Mouse (Mus musculus) embryo, embryonic 10 days (tissue): ENCODE data around the gene Prkcsh.

ENCODE experiments used
- DNase-seq: peaks from one replicate; pipeline ENCODE4 v3.0.0-alpha.2; 2015; ENCODE audit warnings: low spot score

Gene Prkcsh

GRCm38 (mm10) chr9:22049721-22050270 is 47.2 kb downstream of the Prkcsh start:
- DNase-seq: peak; percentile 54

DNA sequence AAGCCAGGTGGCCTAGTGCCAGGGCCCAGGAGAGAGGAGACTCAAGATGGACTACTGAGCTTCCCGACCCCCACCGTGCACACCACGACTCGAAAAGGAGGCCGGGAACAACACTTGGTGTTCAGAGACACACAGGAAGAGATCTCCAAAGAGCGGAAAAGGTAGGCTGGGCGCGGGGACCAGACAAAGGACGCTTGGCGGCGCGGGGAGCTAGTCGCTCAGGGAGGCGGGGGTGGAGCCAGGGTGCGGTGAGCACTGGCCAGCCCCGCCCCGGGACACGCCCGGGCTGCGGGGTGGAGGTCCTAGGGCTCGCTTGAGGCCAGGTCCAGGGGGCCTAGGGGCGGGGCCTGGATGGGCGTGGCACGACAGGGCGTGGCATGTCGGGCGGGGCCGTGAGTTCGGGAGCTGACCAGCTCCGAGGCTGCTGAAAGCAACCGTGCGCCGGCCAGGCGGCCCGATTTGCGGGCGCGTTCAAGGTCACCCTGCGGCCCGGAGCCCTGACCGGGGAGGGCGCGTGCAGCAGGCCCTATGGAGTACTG is 47.8 kb downstream of the Prkcsh start:
- peak; percentile 84 for DNase-seq

DNA sequence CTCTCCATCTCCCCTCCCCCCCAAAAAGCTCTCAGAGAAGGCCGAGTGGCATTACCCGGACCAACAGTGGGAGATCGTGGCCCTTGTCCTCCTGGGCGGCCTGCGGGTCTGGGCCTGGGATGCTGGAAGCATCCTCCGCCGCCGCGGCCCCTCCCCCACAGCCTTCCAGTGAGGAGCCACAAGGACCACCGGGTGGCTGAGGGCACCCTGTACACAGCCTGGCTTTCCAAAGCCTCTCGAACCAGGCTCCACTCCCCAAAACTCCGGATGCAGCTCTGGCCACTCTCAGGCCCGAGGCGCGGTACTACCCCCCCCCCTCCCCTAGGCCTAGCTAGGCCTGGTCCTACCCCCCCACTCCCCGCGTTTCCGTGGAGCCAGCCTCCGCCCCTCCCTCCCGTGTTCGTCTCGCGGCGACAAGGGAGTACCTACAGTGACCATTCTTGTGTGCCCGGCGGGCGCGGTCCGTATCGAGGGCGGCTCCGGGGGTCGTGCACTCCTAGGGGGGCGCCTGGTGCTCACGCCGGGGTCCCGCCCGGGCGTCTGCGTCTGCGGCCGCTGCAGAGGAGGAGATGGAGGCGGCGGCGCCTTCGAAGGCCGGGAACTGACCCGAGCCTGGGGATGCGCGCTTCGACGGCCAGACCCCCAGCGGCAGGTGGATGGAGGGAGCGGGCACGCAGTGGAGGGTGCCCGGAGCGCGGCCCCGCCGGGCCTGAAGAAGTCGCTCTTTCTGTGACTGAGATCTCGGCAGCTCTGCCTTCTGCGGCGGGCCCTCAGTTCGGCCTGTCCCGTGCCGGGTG is 48.8 kb downstream of the Prkcsh start:
- DNase-seq: no peak

GRCm38 (mm10) chr9:22051958-22052254 is 49.3 kb downstream of the Prkcsh start, which contains the start of gene Elavl3:
Elavl3 (minus strand) TSS chr9:22052023.
- DNase-seq: peak; percentile 67

DNA sequence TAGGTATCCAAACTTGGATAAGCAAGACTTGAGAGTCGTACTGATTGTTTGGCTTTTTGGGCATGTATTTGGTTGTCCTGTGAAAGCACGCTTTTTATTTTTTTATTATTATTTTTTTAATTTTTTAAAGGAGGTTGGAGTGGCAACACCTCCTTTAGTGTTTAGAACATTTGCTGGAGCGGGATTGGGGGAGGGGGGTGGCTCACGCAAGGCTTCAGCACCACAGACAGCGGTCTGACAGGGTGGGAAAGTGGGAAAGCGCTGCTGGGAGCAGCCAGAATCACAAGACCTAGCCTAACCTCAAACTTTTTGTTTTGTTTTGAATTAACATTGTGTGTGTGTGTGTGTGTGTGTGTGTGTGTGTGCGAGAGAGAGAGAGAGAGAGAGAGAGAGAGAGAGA is 51.1 kb downstream of the Prkcsh start:
- DNase-seq: peak; percentile 55

- peak; percentile 93 for DNase-seq
Observed at GRCm38 (mm10) chr9:22054411-22055076, 51.9 kb downstream of the Prkcsh start.

- no peak for DNase-seq
Observed at GRCm38 (mm10) chr9:22055713-22056112, 53.1 kb downstream of the Prkcsh start.

DNA sequence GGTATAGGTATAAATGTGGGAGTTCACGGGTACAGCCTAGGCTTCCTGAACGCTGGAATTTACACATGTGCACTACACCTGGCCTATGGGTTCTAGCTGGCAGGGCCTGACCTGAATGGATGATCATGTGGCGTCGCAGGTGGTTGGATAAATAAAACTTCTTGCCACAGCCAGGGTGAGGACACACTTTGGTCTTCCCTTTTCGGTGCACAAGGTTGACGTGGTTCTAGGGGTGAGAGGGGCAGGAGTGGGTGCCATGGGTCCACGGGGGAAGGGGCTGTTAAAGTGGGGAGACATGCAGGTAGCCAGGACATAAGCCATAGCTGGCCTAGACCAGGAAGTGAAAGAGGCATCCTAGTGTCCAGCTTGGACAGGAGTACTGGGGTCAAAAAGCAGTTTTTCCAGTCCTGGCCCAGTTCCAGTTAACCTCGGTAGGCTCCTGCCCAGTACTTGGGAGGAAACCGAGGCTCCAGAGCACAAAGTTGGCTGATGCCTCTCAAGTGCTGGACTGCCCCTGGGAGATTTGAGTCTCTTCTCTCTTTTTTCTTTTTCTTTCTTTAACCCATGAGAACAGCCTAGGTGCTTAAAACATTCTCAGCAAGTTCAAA is 53.8 kb downstream of the Prkcsh start:
- DNase-seq: no peak

- no peak for DNase-seq
Observed at GRCm38 (mm10) chr9:22057031-22057517, 54.5 kb downstream of the Prkcsh start.

GRCm38 (mm10) chr9:22058011-22058424 is 55.4 kb downstream of the Prkcsh start:
- DNase-seq: no peak

GRCm38 (mm10) chr9:22061339-22061738 is 58.7 kb downstream of the Prkcsh start:
- no peak for DNase-seq
